Mouse (Mus musculus): ENCODE measurements around the gene Olfr798.

DNA sequence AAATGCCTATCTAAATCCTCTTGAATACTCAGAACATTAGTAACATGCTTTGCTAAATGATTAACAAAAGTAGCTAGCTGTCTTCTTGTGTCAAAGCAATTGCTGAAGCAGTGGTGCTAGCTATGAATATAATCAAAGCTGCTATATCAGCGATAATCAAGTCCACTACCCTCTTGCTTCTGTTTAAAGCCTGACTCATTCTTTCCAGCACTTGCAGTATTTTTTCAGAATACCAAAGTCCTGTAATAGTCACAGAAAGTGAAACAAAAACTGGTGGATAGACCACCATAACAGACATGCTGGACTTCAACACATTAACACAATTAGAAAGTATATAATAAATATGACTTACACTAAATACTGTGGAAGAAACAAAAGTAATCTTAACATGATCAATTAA, 24.0 kb upstream of the Olfr798 start:
- no peak for TF ChIP-seq POLR2A (IDR thresholded peaks at IDR 0.05; ENCODE audit: low read depth, low read length)
- no peak for TF ChIP-seq CTCF (conservative IDR thresholded peaks at IDR 0.05; ENCODE audit: insufficient read depth, insufficient read length, low read depth, low read length)
